In genomic region chr5:136292361-136292760, GRCm38 (mm10) we compare ENCODE assay signal across 16 mouse cellular contexts. TPM values are rescaled to one million over a fixed set of nuclear protein-coding genes. Genes with fewer than 3 reads are reported as not detected.
A peak's percentile ranks its signal among the peaks of the same experiment; 100 is the strongest.
DNase-seq lines count a peak whose midpoint lies in the region; ATAC-seq lines count a peak whose summit lies in the region.
"Had no signal": no experiment of that assay in that cellular context is flagged by ENCODE, and none has a peak within 500 bp of the region (broad histone marks: within the 10 kb centered on the region; RNA-seq: fewer than 3 reads in every experiment).

No protein-coding gene starts in this region.

- peaks cover 58% of the 10 kb centered on the region for H3K4me1 ChIP-seq in heart, embryonic 13.5 days
- H3K4me1 ChIP-seq in forebrain, embryonic 14.5 days (ENCODE audit: control insufficient read depth, insufficient read depth, low read length) = peaks cover 5% of the 10 kb centered on the region; the same call in 1 of the 2 replicates
- peaks cover 16% of the 10 kb centered on the region for H3K4me1 ChIP-seq in hindbrain, embryonic 16.5 days (ENCODE audit: control insufficient read depth, insufficient read depth, low read depth, low read length)
- H3K4me1 ChIP-seq: liver, embryonic 12.5 days; lung, embryonic 15.5 days had no signal

- H3K9ac ChIP-seq in heart, embryonic 13.5 days = no peak overlapping the region
- H3K9ac ChIP-seq in forebrain, embryonic 14.5 days (ENCODE audit: low read length) = no peak overlapping the region
- no peak overlapping the region for H3K9ac ChIP-seq in hindbrain, embryonic 16.5 days (ENCODE audit: low read depth, low read length)
- H3K9ac ChIP-seq: liver, embryonic 12.5 days; lung, embryonic 15.5 days had no signal

- intact Hi-C loops in heart, postnatal 14 days (cut with DNase I) = no loop called here
- intact Hi-C loops in gastrocnemius, postnatal 14 days (cut with DNase I; ENCODE audit: low total_unique reads) = no loop called here

- no peak for ATAC-seq in heart, embryonic 13.5 days (ENCODE audit: extremely low read depth, insufficient number of reproducible peaks, low FRiP score, low TSS enrichment)
- no peak for ATAC-seq in forebrain, embryonic 14.5 days
- ATAC-seq in hindbrain, embryonic 16.5 days = no peak
- ATAC-seq: liver, embryonic 12.5 days; Patski had no signal

- 78% methylated on average over 2 of the region's 2 CpGs for WGBS in heart, embryonic 13.5 days
- WGBS in forebrain, embryonic 14.5 days = 42% methylated on average over 2 of the region's 2 CpGs
- WGBS in hindbrain, embryonic 16.5 days = 30% methylated on average over 2 of the region's 2 CpGs

- H3K9me3 ChIP-seq in heart, embryonic 13.5 days = no peaks in the 10 kb centered on the region
- H3K9me3 ChIP-seq in forebrain, embryonic 14.5 days (replicated peaks; ENCODE audit: control insufficient read depth, low read length) = no peaks in the 10 kb centered on the region
- no peaks in the 10 kb centered on the region for H3K9me3 ChIP-seq in hindbrain, embryonic 16.5 days (ENCODE audit: control insufficient read depth, low read length)
- H3K9me3 ChIP-seq: liver, embryonic 12.5 days; lung, embryonic 15.5 days had no signal

- H3K27ac ChIP-seq in heart, embryonic 13.5 days (replicated peaks) = peak overlapping the region; percentile 73
- peak overlapping the region; percentile 80 for H3K27ac ChIP-seq in forebrain, embryonic 14.5 days (ENCODE audit: low read depth, low read length)
- H3K27ac ChIP-seq in hindbrain, embryonic 16.5 days (ENCODE audit: low read depth, low read length) = peak overlapping the region; percentile 57; the same call in 1 of the 2 replicates
- H3K27ac ChIP-seq: liver, embryonic 12.5 days; lung, embryonic 15.5 days had no signal

- no peak for DNase-seq in heart, postnatal 14 days
- DNase-seq in kidney, adult 9 months = peak; percentile 32
- no peak for DNase-seq in kidney, adult 18-20 months
- no peak for DNase-seq in forebrain, embryonic 14.5 days (ENCODE audit: low spot score)
- no peak for DNase-seq in gastrocnemius, postnatal 14 days
- no peak for DNase-seq in layer of hippocampus, adult 9-10 months (ENCODE audit: low spot score)
- DNase-seq: B cell, adult 2 months; cerebellum, postnatal 10 days; right cerebral cortex, postnatal 25 days had no signal

- no peak overlapping the region for H3K4me3 ChIP-seq in heart, embryonic 13.5 days
- no peak overlapping the region for H3K4me3 ChIP-seq in forebrain, embryonic 14.5 days (ENCODE audit: low read depth, low read length)
- no peak overlapping the region for H3K4me3 ChIP-seq in hindbrain, embryonic 16.5 days (ENCODE audit: low read length)
- H3K4me3 ChIP-seq: erythroblast, embryonic 14.5 days; liver, embryonic 12.5 days; lung, embryonic 15.5 days; myocyte had no signal

- H3K4me2 ChIP-seq in heart, embryonic 13.5 days = no peak overlapping the region
- H3K4me2 ChIP-seq in forebrain, embryonic 14.5 days (ENCODE audit: low read length) = no peak overlapping the region
- no peak overlapping the region for H3K4me2 ChIP-seq in hindbrain, embryonic 16.5 days (ENCODE audit: low read length)
- H3K4me2 ChIP-seq: liver, embryonic 12.5 days; lung, embryonic 15.5 days had no signal

- H3K27me3 ChIP-seq in heart, embryonic 13.5 days (replicated peaks) = no peaks in the 10 kb centered on the region
- H3K27me3 ChIP-seq in forebrain, embryonic 14.5 days (replicated peaks; ENCODE audit: control insufficient read depth, insufficient read depth, low read length) = no peaks in the 10 kb centered on the region
- H3K27me3 ChIP-seq in hindbrain, embryonic 16.5 days (replicated peaks; ENCODE audit: control insufficient read depth, insufficient read depth, low read length) = no peaks in the 10 kb centered on the region
- H3K27me3 ChIP-seq: liver, embryonic 12.5 days; lung, embryonic 15.5 days; Patski had no signal

- peaks cover 61% of the 10 kb centered on the region for H3K36me3 ChIP-seq in heart, embryonic 13.5 days
- peaks cover 27% of the 10 kb centered on the region for H3K36me3 ChIP-seq in forebrain, embryonic 14.5 days (ENCODE audit: control insufficient read depth, insufficient read depth, low read length)
- no peaks in the 10 kb centered on the region for H3K36me3 ChIP-seq in hindbrain, embryonic 16.5 days (ENCODE audit: control insufficient read depth, insufficient read depth, low read length)

RNA-seq across cellular contexts. Expression of gene Sh2b2, which starts 46.0 kb away (rescaled TPM):
- 1.5 and 1.7 TPM in 2 replicates for polyA plus RNA-seq in heart, embryonic 13.5 days (2015; fragmentation: Nextera tagmentation; extraction: Ambion mirVana)
- 1 to 10 TPM; 1.6 TPM for total RNA-seq in heart, postnatal 14 days (2021)
- polyA plus RNA-seq in forebrain, embryonic 14.5 days (2014; fragmentation: Nextera tagmentation; extraction: Ambion mirVana) = 16.5 and 22.6 TPM in 2 replicates
- polyA plus RNA-seq in hindbrain, embryonic 16.5 days (2015; fragmentation: Nextera tagmentation; extraction: Ambion mirVana) = 19.4 and 24.9 TPM in 2 replicates
- total RNA-seq in gastrocnemius, postnatal 14 days (2021) = 1 to 10 TPM; 4.6 to 8.0 TPM
